Mouse (Mus musculus): Measurements from ENCODE around the gene Clmp. TPM values are rescaled to one million over a fixed set of nuclear protein-coding genes. Genes with fewer than 3 reads are reported as not detected.

Clmp gene
- polyA plus RNA-seq, 1 experiment from 2014 or later, result 7.7 TPM

GRCm38 (mm10) chr9:40700253-40700652 lies 14.5 kb downstream of the Clmp start:
- Histone ChIP-seq H3K9ac (ENCODE audit: low read depth, low read length) (no peak overlapping the region), H3K36me3 (ENCODE audit: control insufficient read depth, insufficient read depth, low read length) (no peaks in the 10 kb centered on the region), H3K4me2 (no peak overlapping the region), H3K27ac (ENCODE audit: low read depth, low read length) (no peak overlapping the region), H3K4me1 (replicated peaks; ENCODE audit: control insufficient read depth, insufficient read depth, low read length) (no peaks in the 10 kb centered on the region; the same call in 1 of the 2 replicates), H3K9me3 (ENCODE audit: control insufficient read depth, low read length) (no peaks in the 10 kb centered on the region), H3K4me3 (ENCODE audit: low read depth, low read length) (no peak overlapping the region), H3K27me3 (replicated peaks; ENCODE audit: control insufficient read depth, insufficient read depth, low read length) (no peaks in the 10 kb centered on the region)
- no peak for ATAC-seq (replicated peaks; ENCODE audit: low FRiP score)
- DNase-seq (ENCODE audit: low spot score), result no peak
- 74% methylated on average over 5 of the region's 5 CpGs for WGBS

- H3K36me3 ChIP-seq (ENCODE audit: control insufficient read depth, insufficient read depth, low read length), result no peaks in the 10 kb centered on the region
- no peak overlapping the region for H3K4me3 ChIP-seq (ENCODE audit: low read depth, low read length)
- H3K4me2 ChIP-seq, result no peak overlapping the region
- WGBS, result 51% methylated on average over 10 of the region's 10 CpGs
- no peaks in the 10 kb centered on the region for H3K27me3 ChIP-seq (replicated peaks; ENCODE audit: control insufficient read depth, insufficient read depth, low read length)
- H3K9me3 ChIP-seq (ENCODE audit: control insufficient read depth, low read length), result no peaks in the 10 kb centered on the region
- no peaks in the 10 kb centered on the region; the same call in 1 of the 2 replicates for H3K4me1 ChIP-seq (replicated peaks; ENCODE audit: control insufficient read depth, insufficient read depth, low read length)
- DNase-seq (ENCODE audit: low spot score), result no peak
- ATAC-seq (replicated peaks; ENCODE audit: low FRiP score), result no peak
- H3K9ac ChIP-seq (ENCODE audit: low read depth, low read length), result no peak overlapping the region
- H3K27ac ChIP-seq (ENCODE audit: low read depth, low read length), result no peak overlapping the region
Observed at GRCm38 (mm10) chr9:40704364-40705276, 18.9 kb downstream of the Clmp start.

- 76% methylated on average over 12 of the region's 12 CpGs for WGBS
- H3K9ac ChIP-seq (ENCODE audit: low read depth, low read length), result no peak overlapping the region
- H3K27ac ChIP-seq (ENCODE audit: low read depth, low read length), result no peak overlapping the region
Observed at GRCm38 (mm10) chr9:40708448-40709140, 22.8 kb downstream of the Clmp start.

GRCm38 (mm10) chr9:40709141-40709537 lies 23.4 kb downstream of the Clmp start:
- no peak for DNase-seq (ENCODE audit: low spot score)
- Histone ChIP-seq H3K9ac (ENCODE audit: low read depth, low read length) (no peak overlapping the region), H3K27me3 (replicated peaks; ENCODE audit: control insufficient read depth, insufficient read depth, low read length) (no peaks in the 10 kb centered on the region), H3K36me3 (ENCODE audit: control insufficient read depth, insufficient read depth, low read length) (no peaks in the 10 kb centered on the region), H3K4me2 (no peak overlapping the region), H3K27ac (ENCODE audit: low read depth, low read length) (no peak overlapping the region), H3K4me1 (replicated peaks; ENCODE audit: control insufficient read depth, insufficient read depth, low read length) (no peaks in the 10 kb centered on the region; the same call in 1 of the 2 replicates), H3K4me3 (ENCODE audit: low read depth, low read length) (no peak overlapping the region), H3K9me3 (ENCODE audit: control insufficient read depth, low read length) (no peaks in the 10 kb centered on the region)
- WGBS, result 67% methylated on average over 7 of the region's 7 CpGs
- no peak for ATAC-seq (replicated peaks; ENCODE audit: low FRiP score)

More at GRCm38 (mm10) chr9:40708448-40709140, 22.8 kb downstream of the Clmp start:
- ATAC-seq (replicated peaks; ENCODE audit: low FRiP score) (no peak), DNase-seq (ENCODE audit: low spot score) (no peak)
- no peaks in the 10 kb centered on the region; the same call in 1 of the 2 replicates for H3K4me1 ChIP-seq (replicated peaks; ENCODE audit: control insufficient read depth, insufficient read depth, low read length)
- H3K4me2 ChIP-seq, result no peak overlapping the region
- H3K4me3 ChIP-seq (ENCODE audit: low read depth, low read length), result no peak overlapping the region
- no peaks in the 10 kb centered on the region for H3K9me3 ChIP-seq (ENCODE audit: control insufficient read depth, low read length)
- H3K27me3 ChIP-seq (replicated peaks; ENCODE audit: control insufficient read depth, insufficient read depth, low read length), result no peaks in the 10 kb centered on the region
- H3K36me3 ChIP-seq (ENCODE audit: control insufficient read depth, insufficient read depth, low read length), result no peaks in the 10 kb centered on the region

GRCm38 (mm10) chr9:40709587-40709986 lies 23.8 kb downstream of the Clmp start:
- no peak for DNase-seq (ENCODE audit: low spot score)
- H3K27me3 ChIP-seq (replicated peaks; ENCODE audit: control insufficient read depth, insufficient read depth, low read length), result no peaks in the 10 kb centered on the region
- H3K4me1 ChIP-seq (replicated peaks; ENCODE audit: control insufficient read depth, insufficient read depth, low read length), result no peaks in the 10 kb centered on the region
- H3K27ac ChIP-seq (ENCODE audit: low read depth, low read length), result no peak overlapping the region
- WGBS, result 61% methylated on average over 3 of the region's 3 CpGs
- no peak for ATAC-seq (replicated peaks; ENCODE audit: low FRiP score)
- no peak overlapping the region for H3K9ac ChIP-seq (ENCODE audit: low read depth, low read length)
- no peaks in the 10 kb centered on the region for H3K9me3 ChIP-seq (ENCODE audit: control insufficient read depth, low read length)
- H3K36me3 ChIP-seq (ENCODE audit: control insufficient read depth, insufficient read depth, low read length), result no peaks in the 10 kb centered on the region
- H3K4me3 ChIP-seq (ENCODE audit: low read depth, low read length), result no peak overlapping the region
- H3K4me2 ChIP-seq, result no peak overlapping the region

GRCm38 (mm10) chr9:40709991-40710390 lies 24.2 kb downstream of the Clmp start:
- ATAC-seq (replicated peaks; ENCODE audit: low FRiP score) (no peak), DNase-seq (ENCODE audit: low spot score) (no peak)
- whole genome bisulfite sequencing, result 34% methylated on average over 3 of the region's 3 CpGs
- Histone ChIP-seq H3K36me3 (ENCODE audit: control insufficient read depth, insufficient read depth, low read length) (no peaks in the 10 kb centered on the region), H3K4me1 (replicated peaks; ENCODE audit: control insufficient read depth, insufficient read depth, low read length) (no peaks in the 10 kb centered on the region), H3K4me3 (ENCODE audit: low read depth, low read length) (no peak overlapping the region), H3K4me2 (no peak overlapping the region), H3K27me3 (replicated peaks; ENCODE audit: control insufficient read depth, insufficient read depth, low read length) (no peaks in the 10 kb centered on the region), H3K9me3 (ENCODE audit: control insufficient read depth, low read length) (no peaks in the 10 kb centered on the region), H3K27ac (ENCODE audit: low read depth, low read length) (no peak overlapping the region), H3K9ac (ENCODE audit: low read depth, low read length) (no peak overlapping the region)

- ATAC-seq (replicated peaks; ENCODE audit: low FRiP score), result 0 out of 2 replicates have a peak, but pooled peaks have one; percentile 26
- WGBS, result 69% methylated on average over 4 of the region's 4 CpGs
Observed at GRCm38 (mm10) chr9:40711654-40712053, 25.9 kb downstream of the Clmp start.

GRCm38 (mm10) chr9:40717182-40717874 lies 31.6 kb downstream of the Clmp start:
- Histone ChIP-seq H3K4me2 (no peak overlapping the region), H3K4me3 (ENCODE audit: low read depth, low read length) (no peak overlapping the region), H3K27me3 (replicated peaks; ENCODE audit: control insufficient read depth, insufficient read depth, low read length) (no peaks in the 10 kb centered on the region), H3K36me3 (ENCODE audit: control insufficient read depth, insufficient read depth, low read length) (no peaks in the 10 kb centered on the region), H3K4me1 (replicated peaks; ENCODE audit: control insufficient read depth, insufficient read depth, low read length) (peaks cover 3% of the 10 kb centered on the region), H3K27ac (ENCODE audit: low read depth, low read length) (no peak overlapping the region), H3K9ac (ENCODE audit: low read depth, low read length) (no peak overlapping the region), H3K9me3 (ENCODE audit: control insufficient read depth, low read length) (no peaks in the 10 kb centered on the region)
- ATAC-seq (replicated peaks; ENCODE audit: low FRiP score) (no peak), DNase-seq (ENCODE audit: low spot score) (no peak)
- 62% methylated on average over 18 of the region's 18 CpGs for WGBS

More at GRCm38 (mm10) chr9:40711654-40712053, 25.9 kb downstream of the Clmp start:
- no peaks in the 10 kb centered on the region for H3K9me3 ChIP-seq (ENCODE audit: control insufficient read depth, low read length)
- no peaks in the 10 kb centered on the region for H3K36me3 ChIP-seq (ENCODE audit: control insufficient read depth, insufficient read depth, low read length)
- H3K27me3 ChIP-seq (replicated peaks; ENCODE audit: control insufficient read depth, insufficient read depth, low read length), result no peaks in the 10 kb centered on the region
- DNase-seq (ENCODE audit: low spot score), result no peak
- 0 out of 2 replicates have a peak overlapping the region, but pooled peaks have one; percentile 46 for H3K27ac ChIP-seq (ENCODE audit: low read depth, low read length)
- H3K9ac ChIP-seq (ENCODE audit: low read depth, low read length), result no peak overlapping the region
- H3K4me2 ChIP-seq, result no peak overlapping the region
- no peak overlapping the region for H3K4me3 ChIP-seq (ENCODE audit: low read depth, low read length)
- no peaks in the 10 kb centered on the region for H3K4me1 ChIP-seq (replicated peaks; ENCODE audit: control insufficient read depth, insufficient read depth, low read length)
